Mouse (Mus musculus) testis, adult 2 months (tissue): ENCODE data around the gene Itga11. TPM values are rescaled to one million over a fixed set of nuclear protein-coding genes. Genes with fewer than 3 reads are reported as not detected.
A peak's percentile ranks its signal among the peaks of the same experiment; 100 is the strongest.

Experiments
- H3K27ac ChIP-seq: fragments of 200-500 bp; 2 replicates; pipeline ENCODE4 v1.5.1; 2012; ENCODE audit warnings: low read depth, low read length; ENCODE audit not compliant: control insufficient read depth, insufficient read depth
- H3K27me3 ChIP-seq: fragments of 200-500 bp; 2 replicates; pipeline ENCODE4 v1.6.1; 2012; ENCODE audit warnings: mild to moderate bottlenecking, low read length, moderate library complexity; ENCODE audit not compliant: control insufficient read depth, insufficient read depth
- H3K36me3 ChIP-seq: fragments of 200-500 bp; 2 replicates; pipeline ENCODE4 v1.6.1; 2012; ENCODE audit warnings: mild to moderate bottlenecking, low read length; ENCODE audit not compliant: control insufficient read depth, insufficient read depth
- H3K4me1 ChIP-seq: fragments of 200-500 bp; 2 replicates; pipeline ENCODE4 v1.6.1; 2012; ENCODE audit warnings: low read length; ENCODE audit not compliant: control insufficient read depth, insufficient read depth
- H3K4me3 ChIP-seq: fragments of 200-500 bp; 2 replicates; pipeline ENCODE4 v1.5.1; 2012; ENCODE audit warnings: low read depth, mild to moderate bottlenecking, low read length, moderate library complexity, mixed read lengths; ENCODE audit not compliant: control insufficient read depth
- CTCF ChIP-seq: fragments of 200-500 bp; IDR thresholded peaks from 2 replicates; pipeline ENCODE4 v1.5.1; 2012; ENCODE audit warnings: low read depth, mild to moderate bottlenecking, inconsistent platforms, low read length, moderate library complexity; ENCODE audit not compliant: control insufficient read depth, insufficient read depth, insufficient replicate concordance
- POLR2A ChIP-seq: fragments of 200-500 bp; IDR thresholded peaks from 2 replicates; pipeline ENCODE4 v1.6.1; 2012; ENCODE audit warnings: low read depth, mild to moderate bottlenecking, inconsistent platforms, low read length, moderate library complexity; ENCODE audit not compliant: control insufficient read depth
- polyA plus RNA-seq: library from polyadenylated mRNA; depleted of rRNA; stranded (reverse); fragments of >200 nt; gene quantifications from 2 replicates; pipeline ENCODE4 v1.2.3, GENCODE M21; 2012; rRNA removed

The Itga11 gene
- polyA plus RNA-seq, result 3.8 and 4.5 TPM in 2 replicates

DNA sequence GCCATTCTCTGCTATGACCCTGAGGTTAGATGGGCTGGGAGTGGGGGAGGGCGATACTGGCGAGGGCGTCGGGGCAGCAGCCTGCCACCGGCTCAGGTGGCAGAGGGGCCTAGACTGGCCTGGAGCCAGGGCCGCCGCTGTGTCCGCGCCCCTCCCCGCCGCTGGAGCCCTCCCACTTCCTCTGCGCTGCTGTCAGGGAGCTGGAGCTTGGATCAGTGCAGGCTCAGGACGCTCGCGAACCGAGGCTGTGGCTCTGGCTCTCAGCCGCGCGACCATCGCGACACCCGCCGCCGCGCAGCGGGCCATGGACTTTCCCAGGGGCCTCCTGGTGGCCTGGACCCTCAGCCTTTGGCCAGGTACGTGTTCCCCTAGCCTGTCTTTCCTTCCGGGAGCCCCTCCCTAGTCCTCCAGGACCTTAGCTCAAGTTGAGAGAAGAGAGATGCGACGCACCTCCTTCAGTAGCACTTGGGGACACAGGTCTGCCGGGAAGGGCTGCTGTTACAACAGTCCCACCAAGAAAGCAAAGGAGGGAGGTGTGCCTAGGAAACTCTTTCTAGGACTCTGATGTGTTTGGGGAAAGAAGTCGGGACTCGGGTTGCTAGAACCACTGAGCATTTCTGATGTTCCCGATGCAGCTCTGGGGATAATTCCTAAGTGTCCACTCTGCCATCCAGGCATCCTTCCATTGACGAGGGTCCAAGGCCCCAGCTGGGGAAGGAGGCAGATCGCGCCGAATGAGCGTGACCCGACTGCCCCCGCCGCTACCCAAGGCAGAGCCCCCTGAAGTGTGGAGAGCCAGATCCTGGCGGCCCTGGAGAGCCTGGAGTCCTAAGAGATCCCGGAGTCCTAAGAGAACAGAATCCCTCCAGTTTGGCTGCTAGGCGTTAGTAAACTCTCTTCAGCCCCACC is at the start of gene Itga11:
Gene Itga11, plus strand, starts transcription at position 186 of the 909 bp plus-strand sequence.
- no peak for TF ChIP-seq CTCF
- TF ChIP-seq POLR2A, result no peak
- H3K4me3 ChIP-seq, result peak within 1 kb of the TSS; percentile 14
- H3K27ac ChIP-seq, result no peak within 1 kb of the TSS
- no peaks in the 10 kb centered on the region for H3K27me3 ChIP-seq
- H3K36me3 ChIP-seq, result no peaks in the 10 kb centered on the region
- H3K4me1 ChIP-seq, result peaks cover 14% of the 10 kb centered on the region

DNA sequence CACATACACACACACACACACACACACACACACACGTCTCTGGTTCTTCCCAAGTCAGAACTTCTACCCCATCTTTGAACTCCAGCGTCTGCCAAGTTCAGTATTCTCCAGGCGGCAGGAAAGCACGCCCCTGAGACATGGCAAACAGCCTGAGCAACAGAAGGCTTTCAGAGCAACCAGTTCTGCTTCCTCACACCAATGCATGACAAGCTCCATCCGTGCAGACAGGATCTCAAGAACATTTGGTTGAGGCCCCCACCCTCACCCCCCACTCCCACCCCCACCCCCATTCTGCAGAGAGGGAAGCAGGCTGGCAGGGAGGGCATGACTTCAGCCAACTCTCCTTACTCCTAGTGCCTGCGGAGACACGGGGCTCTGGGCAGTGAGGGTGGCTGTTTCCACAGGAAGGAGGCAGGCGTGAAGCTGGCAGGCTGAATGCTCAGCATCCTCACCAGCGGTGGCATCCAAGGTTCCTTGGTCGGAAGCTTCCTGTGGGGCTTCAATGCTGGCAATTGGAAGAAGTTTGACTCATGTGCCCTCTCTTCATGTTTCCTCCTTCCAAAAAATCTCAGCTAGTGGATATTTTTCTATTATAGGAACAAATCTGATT is 46.9 kb upstream of the Itga11 start:
- Histone ChIP-seq H3K4me1 (no peaks in the 10 kb centered on the region), H3K27ac (no peak overlapping the region), H3K36me3 (no peaks in the 10 kb centered on the region), H3K4me3 (no peak overlapping the region), H3K27me3 (no peaks in the 10 kb centered on the region)
- no peak for TF ChIP-seq CTCF
- no peak for TF ChIP-seq POLR2A

DNA sequence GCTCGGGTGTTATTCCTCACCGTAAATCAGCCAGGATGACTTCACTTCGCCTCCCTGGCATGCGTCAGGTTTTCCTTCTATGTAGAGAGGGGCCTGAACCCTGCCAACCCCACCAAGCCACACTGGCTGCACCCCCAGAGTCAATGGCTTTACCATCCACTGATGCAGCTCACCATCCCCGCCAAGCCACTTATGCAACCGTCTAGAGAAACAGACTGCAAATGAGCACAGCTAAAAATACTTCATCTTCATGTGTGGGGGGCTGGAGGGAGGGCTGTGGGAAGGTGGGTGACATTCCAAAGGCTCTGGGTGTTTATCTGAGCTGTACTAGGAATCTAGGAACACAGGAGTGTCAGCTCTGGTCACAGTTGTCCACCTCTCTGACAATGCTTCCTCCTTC is 45.2 kb upstream of the Itga11 start:
- no peak for TF ChIP-seq POLR2A
- TF ChIP-seq CTCF, result no peak
- H3K27me3 ChIP-seq, result no peaks in the 10 kb centered on the region
- no peak overlapping the region for H3K4me3 ChIP-seq
- no peak overlapping the region for H3K27ac ChIP-seq
- H3K36me3 ChIP-seq, result no peaks in the 10 kb centered on the region
- no peaks in the 10 kb centered on the region for H3K4me1 ChIP-seq

DNA sequence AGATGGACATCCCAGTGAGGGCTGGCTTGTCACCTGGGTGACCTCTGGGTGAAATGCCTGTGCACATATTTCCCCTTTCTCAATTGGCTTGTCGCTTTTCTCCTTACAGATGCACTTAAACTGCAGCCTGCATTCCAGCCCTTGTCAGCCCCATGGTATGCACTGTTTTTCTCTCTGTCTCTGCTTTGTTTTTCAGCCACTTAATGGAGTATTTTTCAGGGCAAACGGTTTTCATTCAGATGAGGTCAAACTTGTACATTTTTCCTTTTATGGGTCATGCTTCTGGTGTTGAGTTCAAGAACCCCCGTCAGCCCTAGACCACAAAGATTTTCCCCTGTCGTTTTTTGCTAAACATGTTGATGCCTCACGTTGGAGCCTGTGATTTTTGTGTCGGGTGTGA is 39.6 kb upstream of the Itga11 start:
- Histone ChIP-seq H3K27ac (no peak overlapping the region), H3K4me3 (no peak overlapping the region), H3K27me3 (no peaks in the 10 kb centered on the region), H3K4me1 (no peaks in the 10 kb centered on the region), H3K36me3 (no peaks in the 10 kb centered on the region)
- TF ChIP-seq CTCF (no peak), POLR2A (no peak)

DNA sequence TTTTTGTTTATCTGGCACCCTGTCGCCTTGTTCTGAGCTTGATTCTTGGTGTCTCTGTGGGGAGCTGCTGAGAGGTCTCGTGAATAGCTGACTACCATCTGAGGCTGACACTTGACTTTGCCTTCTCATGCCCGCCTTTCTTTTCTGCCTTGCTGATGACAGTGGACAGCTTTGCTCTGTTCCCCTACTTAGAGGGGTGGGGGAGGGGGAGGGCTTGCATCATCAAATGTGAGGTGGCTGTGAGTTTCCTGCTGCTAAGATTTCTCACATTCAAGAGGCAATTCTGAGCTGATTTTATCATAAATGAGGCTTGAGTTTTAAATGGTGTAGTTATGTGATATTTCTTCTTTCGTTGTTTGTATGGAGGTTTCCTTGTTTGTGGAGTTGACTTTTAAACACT is 37.9 kb upstream of the Itga11 start:
- Histone ChIP-seq H3K27me3 (no peaks in the 10 kb centered on the region), H3K4me1 (no peaks in the 10 kb centered on the region), H3K4me3 (no peak overlapping the region), H3K36me3 (no peaks in the 10 kb centered on the region), H3K27ac (no peak overlapping the region)
- TF ChIP-seq CTCF, result no peak
- no peak for TF ChIP-seq POLR2A

DNA sequence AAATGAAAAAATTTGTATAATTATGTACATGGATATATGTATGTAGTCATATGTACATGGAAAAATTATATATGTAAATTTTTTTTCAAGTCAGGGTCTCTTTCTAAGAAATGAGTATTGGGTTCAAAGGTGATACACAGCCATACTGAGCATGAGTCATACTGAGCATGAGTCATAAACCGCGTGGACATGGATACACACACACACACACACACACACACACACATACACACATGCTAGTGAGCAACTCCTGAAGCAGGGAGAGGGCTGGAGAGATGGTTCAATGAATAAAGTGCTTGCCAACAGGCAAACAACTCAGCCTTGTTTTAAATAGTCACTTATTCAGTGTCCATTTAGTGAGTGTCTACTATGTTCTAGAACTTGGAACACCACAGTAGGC is 37.4 kb upstream of the Itga11 start:
- H3K27me3 ChIP-seq, result no peaks in the 10 kb centered on the region
- no peaks in the 10 kb centered on the region for H3K36me3 ChIP-seq
- no peaks in the 10 kb centered on the region for H3K4me1 ChIP-seq
- TF ChIP-seq CTCF, result no peak
- TF ChIP-seq POLR2A, result no peak
- no peak overlapping the region for H3K4me3 ChIP-seq
- H3K27ac ChIP-seq, result no peak overlapping the region

DNA sequence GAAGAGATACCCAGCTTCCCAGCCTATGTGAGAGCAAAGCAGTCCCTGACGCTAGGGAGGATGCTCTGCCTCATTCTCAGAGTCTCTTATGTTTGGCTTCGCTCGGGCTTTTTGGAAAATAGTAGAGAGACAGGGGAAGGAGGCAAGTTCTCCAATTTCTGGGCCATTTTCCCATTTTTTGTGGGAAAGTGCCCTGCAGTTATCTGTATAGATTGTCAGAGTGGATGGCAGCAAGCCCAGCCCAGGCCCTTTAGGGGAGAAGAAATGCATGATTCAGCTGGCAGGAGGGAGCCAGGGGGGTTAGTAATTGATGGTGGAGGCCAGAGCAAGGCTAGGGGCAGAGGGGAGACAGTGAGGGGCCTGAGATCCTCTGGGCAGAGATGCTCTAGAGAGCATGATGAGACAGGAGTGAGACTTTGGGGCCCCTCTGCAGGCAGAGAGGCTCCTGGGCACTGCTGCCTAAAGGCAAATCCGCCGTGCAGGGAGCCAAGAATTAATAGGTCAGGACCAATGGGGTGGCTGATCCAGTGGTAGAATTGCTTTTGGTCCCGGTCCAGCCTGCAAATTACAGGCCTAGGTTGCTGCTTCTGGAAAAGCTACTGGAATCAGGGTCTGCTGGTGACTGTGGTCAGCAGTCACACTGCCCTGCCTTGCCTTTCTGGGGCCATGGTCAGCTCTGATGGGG is 31.8 kb upstream of the Itga11 start:
- Histone ChIP-seq H3K36me3 (no peaks in the 10 kb centered on the region), H3K4me1 (peaks cover 6% of the 10 kb centered on the region), H3K27ac (no peak overlapping the region), H3K4me3 (no peak overlapping the region), H3K27me3 (no peaks in the 10 kb centered on the region)
- no peak for TF ChIP-seq POLR2A
- TF ChIP-seq CTCF, result no peak
